Mouse (Mus musculus) forebrain, embryonic 10.5 days (tissue): ENCODE measurements around the gene Etnk2. TPM values are rescaled to one million over a fixed set of nuclear protein-coding genes. Genes with fewer than 3 reads are reported as not detected.

ENCODE experiments used
- DNase-seq: peaks from one replicate; pipeline ENCODE4 v3.0.0-alpha.2; 2017; ENCODE audit warnings: low spot score; ENCODE audit errors: extremely low spot score
- H3K27ac ChIP-seq: fragments of 300-500 bp; sonication (generic); 2 replicates; pipeline ENCODE4 v1.5.1; 2016; ENCODE audit warnings: mild to moderate bottlenecking
- H3K27me3 ChIP-seq: fragments of 300-500 bp; sonication (generic); 2 replicates; pipeline ENCODE4 v1.6.1; 2016; ENCODE audit warnings: mild to moderate bottlenecking; ENCODE audit not compliant: poor library complexity, severe bottlenecking
- H3K36me3 ChIP-seq: fragments of 300-500 bp; sonication (generic); replicated peaks from 2 replicates; pipeline ENCODE4 v1.6.1; 2016; ENCODE audit warnings: mild to moderate bottlenecking, moderate library complexity
- H3K4me1 ChIP-seq: fragments of 300-500 bp; sonication (generic); 2 replicates; pipeline ENCODE4 v1.6.1; 2016
- H3K4me3 ChIP-seq: fragments of 300-500 bp; sonication (generic); 2 replicates; pipeline ENCODE4 v1.5.1; 2016; ENCODE audit warnings: mild to moderate bottlenecking, moderate library complexity
- H3K9me3 ChIP-seq: fragments of 300-500 bp; sonication (generic); 2 replicates; pipeline ENCODE4 v1.6.1; 2016; ENCODE audit warnings: mild to moderate bottlenecking, moderate library complexity
- WGBS: fragments of 180-500 bp; shearing (Covaris S2); methylation state at CpG from one replicate; pipeline ENCODE4 v1.1.7; 2016; 5-methylcytosine and 5-hydroxymethylcytosine counted together
- polyA plus RNA-seq: library from polyadenylated mRNA; unstranded; fragments of >200 nt; fragmentation: Nextera tagmentation; extraction: Ambion mirVana; gene quantifications from 2 replicates; pipeline ENCODE4 v1.2.1, GENCODE M21; 2016

Etnk2 gene
- 1.7 and 2.3 TPM in 2 replicates for polyA plus RNA-seq

- Histone ChIP-seq H3K4me1 (peaks cover 46% of the 10 kb centered on the region), H3K27ac (peak within 1 kb of the TSS; percentile 74), H3K36me3 (no peaks in the 10 kb centered on the region), H3K9me3 (no peaks in the 10 kb centered on the region), H3K4me3 (peak within 1 kb of the TSS; percentile 81), H3K27me3 (peaks cover 83% of the 10 kb centered on the region)
- DNase-seq, result peak; percentile 84
- WGBS, result under 1% methylated on average over 52 of the region's 52 CpGs
Measured at GRCm38 (mm10) chr1:133363276-133364021, at the start of gene Etnk2. Gene Etnk2 (plus strand): TSS chr1:133363572.

GRCm38 (mm10) chr1:133314364-133314763 lies 49.0 kb upstream of the Etnk2 start:
- H3K36me3 ChIP-seq, result no peaks in the 10 kb centered on the region
- no peak overlapping the region for H3K27ac ChIP-seq
- WGBS, result 24% methylated on average over 8 of the region's 8 CpGs
- peak; percentile 62 for DNase-seq
- H3K9me3 ChIP-seq, result peaks cover 4% of the 10 kb centered on the region; the same call in 1 of the 2 replicates
- peaks cover 14% of the 10 kb centered on the region for H3K4me1 ChIP-seq
- H3K27me3 ChIP-seq, result peaks cover 15% of the 10 kb centered on the region
- no peak overlapping the region for H3K4me3 ChIP-seq

- peaks cover 14% of the 10 kb centered on the region for H3K4me1 ChIP-seq
- H3K36me3 ChIP-seq, result no peaks in the 10 kb centered on the region
- no peak overlapping the region for H3K4me3 ChIP-seq
- H3K27ac ChIP-seq, result no peak overlapping the region
- peaks cover 15% of the 10 kb centered on the region for H3K27me3 ChIP-seq
- no peak for DNase-seq
- peaks cover 4% of the 10 kb centered on the region; the same call in 1 of the 2 replicates for H3K9me3 ChIP-seq
- WGBS, result 89% methylated on average over 6 of the region's 6 CpGs
Measured at GRCm38 (mm10) chr1:133315775-133316174, 47.6 kb upstream of the Etnk2 start.

- DNase-seq, result no peak
- WGBS, result 83% methylated on average over 4 of the region's 4 CpGs
- Histone ChIP-seq H3K36me3 (no peaks in the 10 kb centered on the region), H3K9me3 (peaks cover 4% of the 10 kb centered on the region; the same call in 1 of the 2 replicates), H3K27me3 (peaks cover 12% of the 10 kb centered on the region), H3K4me1 (peaks cover 10% of the 10 kb centered on the region), H3K4me3 (no peak overlapping the region), H3K27ac (no peak overlapping the region)
Measured at GRCm38 (mm10) chr1:133316577-133316976, 46.8 kb upstream of the Etnk2 start.

GRCm38 (mm10) chr1:133317149-133317548 lies 46.2 kb upstream of the Etnk2 start:
- Histone ChIP-seq H3K4me1 (peaks cover 4% of the 10 kb centered on the region), H3K36me3 (no peaks in the 10 kb centered on the region), H3K4me3 (no peak overlapping the region), H3K27me3 (peaks cover 6% of the 10 kb centered on the region), H3K27ac (no peak overlapping the region), H3K9me3 (peaks cover 4% of the 10 kb centered on the region; the same call in 1 of the 2 replicates)
- no peak for DNase-seq
- WGBS, result 90% methylated on average over 1 of the region's 1 CpGs

- no peak within 1 kb of the TSS for H3K27ac ChIP-seq
- H3K4me3 ChIP-seq, result no peak within 1 kb of the TSS
- peaks cover 4% of the 10 kb centered on the region; the same call in 1 of the 2 replicates for H3K9me3 ChIP-seq
- no peaks in the 10 kb centered on the region for H3K36me3 ChIP-seq
- H3K4me1 ChIP-seq, result peaks cover 10% of the 10 kb centered on the region
- peaks cover 8% of the 10 kb centered on the region; the same call in 1 of the 2 replicates for H3K27me3 ChIP-seq
- DNase-seq, result no peak
- 89% methylated on average over 13 of the region's 13 CpGs for WGBS
Measured at GRCm38 (mm10) chr1:133321267-133321925, 42.0 kb upstream of the Etnk2 start, which contains the start of gene Kiss1. Gene Kiss1 (plus strand): TSS chr1:133321875.

- Histone ChIP-seq H3K9me3 (peaks cover 2% of the 10 kb centered on the region; the same call in 1 of the 2 replicates), H3K27ac (no peak overlapping the region), H3K4me3 (no peak overlapping the region), H3K27me3 (peaks cover 26% of the 10 kb centered on the region), H3K36me3 (no peaks in the 10 kb centered on the region), H3K4me1 (peaks cover 15% of the 10 kb centered on the region)
- 57% methylated on average over 5 of the region's 5 CpGs for WGBS
- no peak for DNase-seq
Measured at GRCm38 (mm10) chr1:133323333-133323732, 40.0 kb upstream of the Etnk2 start.

- no peaks in the 10 kb centered on the region for H3K9me3 ChIP-seq
- DNase-seq, result no peak
- H3K27me3 ChIP-seq, result peaks cover 52% of the 10 kb centered on the region
- H3K36me3 ChIP-seq, result no peaks in the 10 kb centered on the region
- peaks cover 32% of the 10 kb centered on the region for H3K4me1 ChIP-seq
- H3K4me3 ChIP-seq, result no peak overlapping the region
- 92% methylated on average over 8 of the region's 8 CpGs for WGBS
- no peak overlapping the region for H3K27ac ChIP-seq
Measured at GRCm38 (mm10) chr1:133325951-133326350, 37.4 kb upstream of the Etnk2 start.

- Histone ChIP-seq H3K27me3 (peaks cover 64% of the 10 kb centered on the region), H3K4me1 (peaks cover 38% of the 10 kb centered on the region), H3K4me3 (no peak overlapping the region), H3K9me3 (no peaks in the 10 kb centered on the region), H3K27ac (peak overlapping the region; percentile 15; the same call in 1 of the 2 replicates), H3K36me3 (no peaks in the 10 kb centered on the region)
- WGBS, result 60% methylated on average over 5 of the region's 5 CpGs
- DNase-seq, result no peak
Measured at GRCm38 (mm10) chr1:133327094-133327493, 36.3 kb upstream of the Etnk2 start.

- no peak for DNase-seq
- H3K27me3 ChIP-seq, result peaks cover 69% of the 10 kb centered on the region
- H3K9me3 ChIP-seq, result no peaks in the 10 kb centered on the region
- WGBS, result 47% methylated on average over 6 of the region's 6 CpGs
- H3K4me3 ChIP-seq, result no peak overlapping the region
- peaks cover 34% of the 10 kb centered on the region for H3K4me1 ChIP-seq
- no peaks in the 10 kb centered on the region for H3K36me3 ChIP-seq
- no peak overlapping the region for H3K27ac ChIP-seq
Measured at GRCm38 (mm10) chr1:133328299-133328795, 35.0 kb upstream of the Etnk2 start.

- H3K27ac ChIP-seq, result peak overlapping the region; percentile 82
- H3K4me3 ChIP-seq, result peak overlapping the region; percentile 51
- H3K27me3 ChIP-seq, result peaks cover 69% of the 10 kb centered on the region
- H3K9me3 ChIP-seq, result no peaks in the 10 kb centered on the region
- WGBS, result 7% methylated on average over 34 of the region's 34 CpGs
- H3K4me1 ChIP-seq, result peaks cover 27% of the 10 kb centered on the region
- peak; percentile 37 for DNase-seq
- H3K36me3 ChIP-seq, result no peaks in the 10 kb centered on the region
Measured at GRCm38 (mm10) chr1:133328896-133329637, 34.3 kb upstream of the Etnk2 start.

GRCm38 (mm10) chr1:133329638-133329964 lies 33.8 kb upstream of the Etnk2 start:
- 17% methylated on average over 7 of the region's 7 CpGs for WGBS
- Histone ChIP-seq H3K27me3 (peaks cover 69% of the 10 kb centered on the region), H3K4me3 (peak overlapping the region; percentile 51), H3K9me3 (no peaks in the 10 kb centered on the region), H3K4me1 (peaks cover 27% of the 10 kb centered on the region), H3K36me3 (no peaks in the 10 kb centered on the region), H3K27ac (peak overlapping the region; percentile 82)
- no peak for DNase-seq
